26 mouse cellular contexts compared by ENCODE assay signal in genomic region chr7:29255875-29256274, GRCm38 (mm10). TPM values are rescaled to one million over a fixed set of nuclear protein-coding genes. Genes with fewer than 3 reads are reported as not detected.
"Had no signal": no experiment of that assay in that cellular context is flagged by ENCODE, and none has a peak within 500 bp of the region (broad histone marks: within the 10 kb centered on the region; RNA-seq: fewer than 3 reads in every experiment).

No protein-coding gene starts in this region.

- H3K27me3 ChIP-seq: heart, embryonic 12.5 days; hindbrain, embryonic 12.5 days; limb, embryonic 12.5 days had no signal

- ATAC-seq: forebrain, embryonic 16.5 days; hindbrain, embryonic 16.5 days had no signal

- DNase-seq: gastrocnemius, adult 2 months; gastrocnemius, postnatal 10 days; gastrocnemius, postnatal 25 days; heart, adult 18-20 months; heart, postnatal 10 days; heart, postnatal 4 days; kidney, adult 18-20 months; kidney, adult 9 months; kidney, postnatal 10 days; kidney, postnatal 25 days; kidney, postnatal 4 days; liver had no signal

- H3K9me3 ChIP-seq: heart, embryonic 10.5 days; heart, embryonic 12.5 days; hindbrain, embryonic 10.5 days; hindbrain, embryonic 12.5 days; limb, embryonic 10.5 days; limb, embryonic 12.5 days had no signal

- H3K9ac ChIP-seq: heart, embryonic 12.5 days; hindbrain, embryonic 12.5 days; hindbrain, embryonic 14.5 days; limb, embryonic 12.5 days had no signal

- H3K4me3 ChIP-seq: gastrocnemius, adult 2 months; heart, embryonic 10.5 days; heart, embryonic 12.5 days; hindbrain, embryonic 10.5 days; hindbrain, embryonic 12.5 days; layer of hippocampus, adult 2 months; left cerebral cortex, adult 2 months; limb, embryonic 10.5 days; limb, embryonic 12.5 days had no signal

- H3K4me2 ChIP-seq: heart, embryonic 12.5 days; hindbrain, embryonic 12.5 days; hindbrain, embryonic 14.5 days; limb, embryonic 12.5 days had no signal

- H3K36me3 ChIP-seq: heart, embryonic 10.5 days; hindbrain, embryonic 10.5 days; hindbrain, embryonic 12.5 days had no signal

- H3K27ac ChIP-seq: gastrocnemius, adult 2 months; heart, embryonic 10.5 days; hindbrain, embryonic 12.5 days; hindbrain, embryonic 14.5 days; layer of hippocampus, adult 2 months; left cerebral cortex, adult 2 months; limb, embryonic 10.5 days had no signal

RNA-seq across cellular contexts. Expression of gene 2200002D01Rik, which starts 7.6 kb away (rescaled TPM):
- total RNA-seq: granulocyte monocyte progenitor cell, adult 5-6 weeks; left cerebral cortex, postnatal 14 days; left cerebral cortex, postnatal 36 days had no signal

RNA-seq across cellular contexts. Expression of gene Ppp1r14a, which starts 33.2 kb away (rescaled TPM):
- total RNA-seq: granulocyte monocyte progenitor cell, adult 5-6 weeks had no signal
